Mouse (Mus musculus) heart, adult 2 months (tissue): ENCODE data around the gene Lrp10.

Experiments used
- CTCF ChIP-seq: fragments of 200-600 bp; IDR thresholded peaks from 2 replicates; pipeline ENCODE4 v1.8.1; 2022; ENCODE audit warnings: antibody characterized with exemption, mild to moderate bottlenecking, moderate library complexity
- POLR2A ChIP-seq: fragments of 200-500 bp; IDR thresholded peaks from 2 replicates; pipeline ENCODE4 v1.6.1; 2011; ENCODE audit warnings: mild to moderate bottlenecking, low read depth, low read length, control low read depth; ENCODE audit not compliant: insufficient read depth

- TF ChIP-seq CTCF, result no peak
- TF ChIP-seq POLR2A, result no peak
Measured at GRCm38 (mm10) chr14:54492345-54493131, 28.6 kb downstream of the Lrp10 start.
